Mouse (Mus musculus): ENCODE measurements around the gene Asic3.
A peak's percentile ranks its signal among the peaks of the same experiment; 100 is the strongest.

Gene Asic3

GRCm38 (mm10) chr5:24423129-24424003, 10.2 kb downstream of the Asic3 start, which contains the start of the genes Cdk5 and Slc4a2:
Gene Cdk5 (minus strand): TSS chr5:24423530.
Gene Slc4a2 (plus strand): TSS chr5:24423837.
- peak; percentile 84 for DNase-seq (ENCODE audit: low spot score)

GRCm38 (mm10) chr5:24424004-24424781, 11.0 kb downstream of the Asic3 start:
- no peak for DNase-seq (ENCODE audit: low spot score)

- peak; percentile 75 for DNase-seq (ENCODE audit: low spot score)
Observed at GRCm38 (mm10) chr5:24424861-24425411, 11.7 kb downstream of the Asic3 start.

GRCm38 (mm10) chr5:24425421-24426036, 12.3 kb downstream of the Asic3 start:
- DNase-seq (ENCODE audit: low spot score), result peak; percentile 44

- DNase-seq (ENCODE audit: low spot score), result no peak
Observed at GRCm38 (mm10) chr5:24426037-24426432, 12.8 kb downstream of the Asic3 start.

GRCm38 (mm10) chr5:24426556-24427284, 13.5 kb downstream of the Asic3 start:
- no peak for DNase-seq (ENCODE audit: low spot score)

- no peak for DNase-seq (ENCODE audit: low spot score)
Observed at GRCm38 (mm10) chr5:24427285-24427633, 14.1 kb downstream of the Asic3 start.

- no peak for DNase-seq (ENCODE audit: low spot score)
Observed at GRCm38 (mm10) chr5:24427981-24428402, 14.8 kb downstream of the Asic3 start.

- DNase-seq (ENCODE audit: low spot score), result no peak
Observed at GRCm38 (mm10) chr5:24428596-24428995, 15.4 kb downstream of the Asic3 start.

- no peak for DNase-seq (ENCODE audit: low spot score)
Observed at GRCm38 (mm10) chr5:24433993-24434392, 20.8 kb downstream of the Asic3 start.

- DNase-seq (ENCODE audit: low spot score), result no peak
Observed at GRCm38 (mm10) chr5:24441187-24441586, 28.0 kb downstream of the Asic3 start.

- DNase-seq (ENCODE audit: low spot score), result no peak
Observed at GRCm38 (mm10) chr5:24442029-24442428, 28.8 kb downstream of the Asic3 start.

GRCm38 (mm10) chr5:24443204-24443603, 30.0 kb downstream of the Asic3 start:
- DNase-seq (ENCODE audit: low spot score), result no peak

GRCm38 (mm10) chr5:24443927-24444326, 30.7 kb downstream of the Asic3 start:
- DNase-seq (ENCODE audit: low spot score), result no peak

- peak; percentile 87 for DNase-seq (ENCODE audit: low spot score)
Observed at GRCm38 (mm10) chr5:24444746-24445427, 31.7 kb downstream of the Asic3 start, which contains the start of gene Fastk. Gene Fastk (minus strand): TSS chr5:24445287.

GRCm38 (mm10) chr5:24445428-24446080, 32.4 kb downstream of the Asic3 start:
- no peak for DNase-seq (ENCODE audit: low spot score)

GRCm38 (mm10) chr5:24446630-24447029, 33.4 kb downstream of the Asic3 start:
- DNase-seq (ENCODE audit: low spot score), result no peak

- peak; percentile 45 for DNase-seq (ENCODE audit: low spot score)
Observed at GRCm38 (mm10) chr5:24447624-24448298, 34.6 kb downstream of the Asic3 start, which contains the start of gene Tmub1. Gene Tmub1 (minus strand): TSS chr5:24447854.

- peak; percentile 68 for DNase-seq (ENCODE audit: low spot score)
Observed at GRCm38 (mm10) chr5:24451264-24452029, 38.3 kb downstream of the Asic3 start.

Measured in ovary, postnatal 10 days (tissue).